In genomic region chr5:74469620-74470019, GRCm38 (mm10) we compare ENCODE assay signal across 23 mouse cellular contexts.
"Had no signal": no experiment of that assay in that cellular context is flagged by ENCODE, and none has a peak within 500 bp of the region (broad histone marks: within the 10 kb centered on the region; RNA-seq: fewer than 3 reads in every experiment).

No protein-coding gene starts in this region.

- H3K27me3 ChIP-seq: lung, embryonic 15.5 days; megakaryocyte, embryonic 14.5 days; midbrain, embryonic 13.5 days; midbrain, embryonic 15.5 days; neural tube, embryonic 13.5 days; neural tube, embryonic 15.5 days; stomach, embryonic 15.5 days had no signal

- ATAC-seq: liver, postnatal 0 days; lung, postnatal 0 days; midbrain, embryonic 13.5 days; midbrain, embryonic 15.5 days had no signal

- H3K27ac ChIP-seq: lung, embryonic 15.5 days; macrophage; midbrain, embryonic 13.5 days; midbrain, embryonic 15.5 days; neural tube, embryonic 13.5 days; neural tube, embryonic 15.5 days; stomach, embryonic 15.5 days had no signal

- H3K4me2 ChIP-seq: lung, embryonic 15.5 days; midbrain, embryonic 11.5 days; midbrain, embryonic 13.5 days; midbrain, embryonic 15.5 days; neural tube, embryonic 13.5 days; neural tube, embryonic 15.5 days; stomach, embryonic 15.5 days had no signal

- H3K4me1 ChIP-seq: lung, embryonic 15.5 days; midbrain, embryonic 13.5 days; midbrain, embryonic 15.5 days; stomach, embryonic 15.5 days had no signal

- H3K9ac ChIP-seq: liver, postnatal 0 days; lung, embryonic 15.5 days; midbrain, embryonic 13.5 days; midbrain, embryonic 15.5 days; neural tube, embryonic 13.5 days; neural tube, embryonic 15.5 days; stomach, embryonic 15.5 days had no signal

- H3K4me3 ChIP-seq: lung, embryonic 15.5 days; megakaryocyte, embryonic 14.5 days; midbrain, embryonic 13.5 days; midbrain, embryonic 15.5 days; myocyte; neural tube, embryonic 13.5 days; neural tube, embryonic 15.5 days; stomach, embryonic 15.5 days had no signal

- DNase-seq: liver, postnatal 0 days; lung, adult 2 months; lung, postnatal 14 days; lung, postnatal 36 days; retina, postnatal 1 day; right cerebral cortex, adult 18-20 months; right cerebral cortex, postnatal 25 days; right cerebral cortex, postnatal 4 days; spleen, adult 18-20 months; thymus, adult 18-20 months; thymus, postnatal 14 days; thymus, postnatal 36 days had no signal

- H3K36me3 ChIP-seq: lung, embryonic 15.5 days; midbrain, embryonic 13.5 days; midbrain, embryonic 15.5 days; neural tube, embryonic 13.5 days; neural tube, embryonic 15.5 days; stomach, embryonic 15.5 days had no signal

- H3K9me3 ChIP-seq: lung, embryonic 15.5 days; megakaryocyte, embryonic 14.5 days; midbrain, embryonic 13.5 days; midbrain, embryonic 15.5 days; neural tube, embryonic 13.5 days; neural tube, embryonic 15.5 days; stomach, embryonic 15.5 days had no signal
